Mouse (Mus musculus) large intestine, adult 2 months (tissue): ENCODE measurements at regions not wholly inside any gene's neighbourhood (a gene's known extent, or its start where the extent isn't known, plus 50 kb on each side); places are given as distances from the start of the nearest gene placed in this dataset.

Experiments
- DNase-seq: peaks from one replicate; pipeline ENCODE4 v3.0.0-alpha.2; 2012; ENCODE audit warnings: low read depth, low spot score
- WGBS: fragments of 180-500 bp; shearing (Covaris S2); methylation state at CpG from one replicate; pipeline ENCODE4 v1.1.7; 2018; 5-methylcytosine and 5-hydroxymethylcytosine counted together

- DNase-seq, result no peak
- 73% methylated on average over 5 of the region's 5 CpGs for WGBS
Observed at GRCm38 (mm10) chr2:48597793-48598583, 215.9 kb upstream of the Acvr2a start.

GRCm38 (mm10) chr2:48599367-48599766 lies 214.5 kb upstream of the Acvr2a start:
- DNase-seq, result no peak
- 88% methylated on average over 5 of the region's 5 CpGs for WGBS

DNA sequence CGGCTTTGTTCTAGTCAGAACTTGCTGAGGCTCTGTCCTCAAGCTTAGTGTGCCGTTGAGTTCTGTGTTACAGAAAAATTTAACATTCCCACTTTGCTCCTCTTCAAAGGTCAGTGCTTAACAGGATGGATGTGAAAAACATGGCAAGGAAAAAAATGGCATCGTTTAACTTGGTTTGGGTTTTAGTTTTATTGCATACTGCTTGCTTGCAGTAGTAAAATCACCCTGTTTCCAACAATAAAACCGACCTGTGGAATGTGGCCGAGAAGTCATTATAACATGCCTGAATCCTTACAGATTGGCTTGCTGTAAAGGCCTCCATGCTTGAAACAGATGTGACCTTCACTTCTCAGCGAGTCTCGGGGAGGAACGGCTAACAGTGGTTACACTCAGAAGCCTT lies 212.1 kb upstream of the Acvr2a start:
- WGBS, result 41% methylated on average over 8 of the region's 8 CpGs
- no peak for DNase-seq

GRCm38 (mm10) chr2:48609466-48609865 lies 204.4 kb upstream of the Acvr2a start:
- 89% methylated on average over 3 of the region's 3 CpGs for WGBS
- no peak for DNase-seq

- 89% methylated on average over 3 of the region's 3 CpGs for WGBS
- no peak for DNase-seq
Observed at GRCm38 (mm10) chr2:48612251-48612650, 201.7 kb upstream of the Acvr2a start.

DNA sequence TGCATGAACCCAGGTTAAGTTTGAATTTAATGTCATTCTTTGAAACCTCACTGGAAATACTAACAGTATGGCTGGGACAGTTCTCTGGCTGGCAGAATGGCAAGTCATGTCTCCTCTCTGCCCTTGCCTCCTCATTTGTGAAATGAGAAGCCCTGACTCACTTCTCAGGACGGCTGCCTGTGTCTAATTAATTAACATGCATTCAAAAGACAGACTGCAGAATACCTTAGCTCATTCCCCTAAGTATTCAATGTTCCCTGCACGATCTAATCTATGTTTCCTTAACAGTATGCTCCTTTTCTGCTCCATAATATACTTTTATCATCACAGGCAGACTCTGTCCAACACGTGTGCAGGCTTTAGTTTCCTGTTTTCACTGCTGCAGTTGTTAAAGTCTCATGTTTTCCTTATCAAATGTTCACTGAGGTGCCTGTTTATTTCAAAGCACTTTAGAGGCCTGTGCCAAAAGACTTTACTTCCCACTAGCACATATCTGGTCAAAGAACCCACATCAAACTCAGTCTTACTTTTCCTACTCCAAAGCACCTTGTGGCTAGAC lies 196.7 kb upstream of the Acvr2a start:
- WGBS, result 37% methylated on average over 3 of the region's 3 CpGs
- DNase-seq, result no peak

DNA sequence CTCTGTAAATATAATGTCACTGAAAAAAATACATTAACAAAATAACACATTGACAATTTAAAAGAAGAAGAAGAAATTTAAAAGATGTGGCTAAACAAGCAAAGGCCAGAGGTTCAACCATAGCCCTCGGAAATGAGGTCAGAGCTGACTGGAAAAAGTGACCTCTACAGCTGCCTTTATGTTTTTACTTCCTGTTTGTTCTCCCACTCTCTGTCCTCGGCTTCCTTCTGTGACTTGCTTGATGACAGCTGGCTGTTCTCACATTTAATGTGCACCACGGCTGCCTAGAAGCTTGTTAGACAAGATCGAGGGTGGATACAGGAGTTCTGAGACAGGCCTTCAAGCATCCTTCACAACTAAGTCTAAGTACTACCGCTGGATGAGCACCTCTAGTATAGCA lies 194.9 kb upstream of the Acvr2a start:
- DNase-seq, result no peak
- 43% methylated on average over 5 of the region's 5 CpGs for WGBS

GRCm38 (mm10) chr2:48620815-48621214 lies 193.1 kb upstream of the Acvr2a start:
- WGBS, result 70% methylated on average over 3 of the region's 3 CpGs
- DNase-seq, result no peak

- WGBS, result 97% methylated on average over 1 of the region's 1 CpGs
- no peak for DNase-seq
Observed at GRCm38 (mm10) chr2:48622316-48622715, 191.6 kb upstream of the Acvr2a start.

GRCm38 (mm10) chr2:48624040-48624439 lies 189.9 kb upstream of the Acvr2a start:
- 22% methylated on average over 6 of the region's 6 CpGs for WGBS
- DNase-seq, result peak; percentile 53

GRCm38 (mm10) chr2:48624461-48624860 lies 189.4 kb upstream of the Acvr2a start:
- peak; percentile 54 for DNase-seq
- WGBS, result 16% methylated on average over 2 of the region's 2 CpGs

- DNase-seq, result no peak
- 75% methylated on average over 4 of the region's 4 CpGs for WGBS
Observed at GRCm38 (mm10) chr2:48627011-48627410, 186.9 kb upstream of the Acvr2a start.

GRCm38 (mm10) chr2:48629106-48630050 lies 184.5 kb upstream of the Acvr2a start:
- 75% methylated on average over 9 of the region's 9 CpGs for WGBS
- DNase-seq, result no peak

DNA sequence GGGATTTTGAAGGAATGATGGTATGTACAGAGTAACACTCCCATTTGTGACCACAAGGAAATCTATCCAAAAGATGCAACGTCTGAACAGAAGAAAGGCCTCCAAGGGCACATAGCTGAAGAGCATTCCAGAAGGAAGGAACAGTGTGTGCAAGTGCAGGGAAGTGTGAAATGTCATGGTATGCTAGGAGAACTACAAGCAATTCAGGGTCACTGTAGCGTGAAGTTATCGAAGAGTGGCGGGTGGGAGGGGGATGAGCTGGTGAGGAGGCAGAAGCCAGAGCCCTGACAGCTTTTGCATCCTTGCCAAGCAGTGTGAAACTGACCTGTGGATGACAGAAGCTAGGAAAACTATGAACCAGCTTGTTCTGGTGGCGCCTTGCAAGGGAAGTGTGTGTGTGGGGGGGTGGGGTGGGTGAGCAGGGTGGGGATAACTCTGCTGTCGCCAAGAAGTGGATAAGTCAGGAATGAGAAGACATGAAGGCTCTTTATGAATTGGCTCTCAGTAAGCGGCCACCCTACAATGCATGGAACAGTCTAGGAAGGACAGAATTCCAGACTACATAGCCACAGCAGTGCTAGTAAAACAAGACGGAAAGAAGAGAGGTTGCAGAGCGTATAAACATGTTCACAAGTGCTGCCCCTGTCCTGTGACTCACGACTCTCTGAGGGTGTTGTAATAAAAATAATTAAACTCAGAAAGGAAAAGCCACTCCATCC lies 179.3 kb upstream of the Acvr2a start:
- no peak for DNase-seq
- WGBS, result 84% methylated on average over 10 of the region's 10 CpGs

DNA sequence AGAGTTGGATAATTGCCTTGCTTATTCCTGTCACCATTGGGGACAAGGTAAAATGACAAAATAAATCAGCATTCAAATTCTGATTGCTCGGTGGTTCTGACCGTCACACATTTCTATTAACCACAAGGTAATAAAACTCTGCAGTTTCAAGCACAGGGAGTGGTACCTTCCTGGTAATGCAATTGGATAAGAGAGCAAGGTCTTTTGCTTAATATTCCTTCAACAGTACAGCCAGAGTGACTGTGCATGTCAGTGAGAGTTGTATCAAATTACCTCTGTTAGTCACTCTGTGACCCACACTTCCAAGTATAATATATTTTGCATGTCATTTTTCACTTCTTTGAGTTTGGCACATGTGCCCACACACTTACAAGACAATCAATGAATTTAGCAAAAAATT lies 177.8 kb upstream of the Acvr2a start:
- DNase-seq, result no peak
- 22% methylated on average over 2 of the region's 2 CpGs for WGBS

GRCm38 (mm10) chr2:48644114-48644513 lies 169.8 kb upstream of the Acvr2a start:
- WGBS, result 79% methylated on average over 3 of the region's 3 CpGs
- no peak for DNase-seq

GRCm38 (mm10) chr2:48650281-48650680 lies 163.6 kb upstream of the Acvr2a start:
- 14% methylated on average over 2 of the region's 2 CpGs for WGBS
- DNase-seq, result no peak

GRCm38 (mm10) chr2:48661222-48661621 lies 152.7 kb upstream of the Acvr2a start:
- 84% methylated on average over 1 of the region's 1 CpGs for WGBS
- no peak for DNase-seq

DNA sequence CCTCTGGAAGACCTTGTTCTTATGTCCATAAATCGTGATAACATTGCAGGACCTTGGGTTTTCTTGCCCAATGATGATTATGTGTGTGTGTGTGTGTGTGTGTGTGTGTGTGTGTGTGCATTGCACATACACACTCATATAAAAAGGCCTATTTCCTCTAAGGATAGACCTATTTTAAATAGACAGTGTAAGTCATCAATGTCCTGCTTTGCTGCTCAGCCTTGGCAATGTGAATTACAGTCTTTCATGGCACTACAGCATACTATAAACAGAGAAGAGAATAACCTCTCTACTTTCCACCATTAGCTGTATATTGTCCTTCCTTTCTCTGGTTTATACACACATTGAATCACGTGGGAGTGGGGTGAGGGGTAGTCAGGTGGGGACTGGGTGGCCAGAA lies 148.8 kb upstream of the Acvr2a start:
- DNase-seq, result no peak
- WGBS, result 36% methylated on average over 2 of the region's 2 CpGs

DNA sequence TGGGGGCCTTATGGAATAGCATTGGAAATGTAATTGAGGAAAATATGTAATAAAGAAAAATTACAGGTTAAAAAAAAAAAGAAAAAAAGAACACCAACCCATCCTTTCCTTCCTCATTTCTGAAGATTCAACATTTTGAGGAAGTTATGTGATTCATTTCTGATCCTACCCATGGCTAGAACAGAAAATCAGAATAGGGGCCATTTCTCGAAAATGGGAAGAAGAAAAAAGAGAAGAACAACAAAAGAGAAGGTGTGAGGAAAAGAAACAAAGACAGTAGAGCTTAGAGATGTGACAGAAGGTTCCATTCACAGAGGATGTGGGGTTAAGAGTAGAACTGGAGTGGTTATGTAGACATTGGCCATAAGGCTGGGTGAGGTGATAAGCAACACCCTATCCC lies 124.8 kb upstream of the Acvr2a start:
- 76% methylated on average over 1 of the region's 1 CpGs for WGBS
- DNase-seq, result no peak
